Mouse (Mus musculus) heart, adult 2 months (tissue): ENCODE data around the gene Vps8.

Experiments used
- CTCF ChIP-seq: fragments of 200-600 bp; IDR thresholded peaks from 2 replicates; pipeline ENCODE4 v1.8.1; 2022; ENCODE audit warnings: antibody characterized with exemption, mild to moderate bottlenecking, moderate library complexity
- EP300 ChIP-seq: fragments of 200-500 bp; IDR thresholded peaks from 2 replicates; pipeline ENCODE4 v1.6.1; 2011; ENCODE audit warnings: low read depth, low read length, control low read depth; ENCODE audit not compliant: insufficient read depth
- POLR2A ChIP-seq: fragments of 200-500 bp; IDR thresholded peaks from 2 replicates; pipeline ENCODE4 v1.6.1; 2011; ENCODE audit warnings: mild to moderate bottlenecking, low read depth, low read length, control low read depth; ENCODE audit not compliant: insufficient read depth

- TF ChIP-seq POLR2A: no peak
- no peak for TF ChIP-seq CTCF
- no peak for TF ChIP-seq EP300
Measured at GRCm38 (mm10) chr16:21499656-21500055, 76.7 kb downstream of the Vps8 start.
